8 mouse cellular contexts compared by ENCODE assay signal in genomic region chr4:94603031-94603629, GRCm38 (mm10). TPM values are rescaled to one million over a fixed set of nuclear protein-coding genes. Genes with fewer than 3 reads are reported as not detected.
A peak's percentile ranks its signal among the peaks of the same experiment; 100 is the strongest.
DNase-seq lines count a peak whose midpoint lies in the region; ATAC-seq and TF ChIP-seq lines count a peak whose summit lies in the region.

Plaa (minus strand) TSS chr4:94603244.

- no peaks in the 10 kb centered on the region for H3K4me1 ChIP-seq in bone marrow, adult 2 months (ENCODE audit: control insufficient read depth, insufficient read depth, low read length)
- peaks cover 13% of the 10 kb centered on the region; the same call in 1 of the 2 replicates for H3K4me1 ChIP-seq in embryonic facial prominence, embryonic 15.5 days
- H3K4me1 ChIP-seq in kidney, embryonic 14.5 days (ENCODE audit: control insufficient read depth, insufficient read depth, low read length), result peaks cover 12% of the 10 kb centered on the region; the same call in 1 of the 2 replicates
- H3K4me1 ChIP-seq in limb, embryonic 15.5 days, result peaks cover 13% of the 10 kb centered on the region

- DNase-seq in 416B (ENCODE audit: low read depth), result peak; percentile 91
- DNase-seq in heart, adult 9 months (ENCODE audit: low spot score in 2 of 2), result peak; percentile 87 to 91
- peak; percentile 69 to 85 for DNase-seq in monocyte, adult 2 months (ENCODE audit: low read depth in 1 of 2, low spot score in 2 of 2)
- peak; percentile 87 to 89 for DNase-seq in spleen, postnatal 36 days (ENCODE audit: low spot score in 2 of 2)

- H3K27me3 ChIP-seq in embryonic facial prominence, embryonic 15.5 days, result no peaks in the 10 kb centered on the region
- no peaks in the 10 kb centered on the region for H3K27me3 ChIP-seq in kidney, embryonic 14.5 days (ENCODE audit: control insufficient read depth, insufficient read depth, low read length)
- no peaks in the 10 kb centered on the region for H3K27me3 ChIP-seq in limb, embryonic 15.5 days

- under 1% methylated on average over 61 of the region's 61 CpGs for WGBS in bone marrow, adult 2 months
- WGBS in embryonic facial prominence, embryonic 15.5 days, result under 1% methylated on average over 61 of the region's 61 CpGs
- under 1% methylated on average over 55 of the region's 61 CpGs for WGBS in kidney, embryonic 14.5 days
- WGBS in limb, embryonic 15.5 days, result under 1% methylated on average over 61 of the region's 61 CpGs

- peak within 1 kb of the TSS; percentile 82 for H3K9ac ChIP-seq in embryonic facial prominence, embryonic 15.5 days
- peak within 1 kb of the TSS; percentile 89 for H3K9ac ChIP-seq in kidney, embryonic 14.5 days (ENCODE audit: low read depth, low read length)
- peak within 1 kb of the TSS; percentile 71 for H3K9ac ChIP-seq in limb, embryonic 15.5 days

- peak within 1 kb of the TSS; percentile 93 for H3K4me3 ChIP-seq in bone marrow, adult 2 months (replicated peaks; ENCODE audit: control insufficient read depth, low read depth, low read length)
- peak within 1 kb of the TSS; percentile 84 for H3K4me3 ChIP-seq in embryonic facial prominence, embryonic 15.5 days (replicated peaks)
- peak within 1 kb of the TSS; percentile 83 for H3K4me3 ChIP-seq in kidney, embryonic 14.5 days (ENCODE audit: low read length)
- peak within 1 kb of the TSS; percentile 68 for H3K4me3 ChIP-seq in limb, embryonic 15.5 days

- peak; percentile 43; the same call in 1 of the 2 replicates for TF ChIP-seq POLR2A in bone marrow, adult 2 months (IDR thresholded peaks at IDR 0.05; ENCODE audit: borderline replicate concordance, control insufficient read depth, low read depth, low read length)

- H3K36me3 ChIP-seq in embryonic facial prominence, embryonic 15.5 days, result no peaks in the 10 kb centered on the region
- no peaks in the 10 kb centered on the region for H3K36me3 ChIP-seq in kidney, embryonic 14.5 days (ENCODE audit: control insufficient read depth, insufficient read depth, low read length)
- no peaks in the 10 kb centered on the region for H3K36me3 ChIP-seq in limb, embryonic 15.5 days

- H3K9me3 ChIP-seq in embryonic facial prominence, embryonic 15.5 days (replicated peaks), result no peaks in the 10 kb centered on the region
- H3K9me3 ChIP-seq in kidney, embryonic 14.5 days (ENCODE audit: control insufficient read depth, low read length), result no peaks in the 10 kb centered on the region
- no peaks in the 10 kb centered on the region for H3K9me3 ChIP-seq in limb, embryonic 15.5 days

- H3K27ac ChIP-seq in bone marrow, adult 2 months (ENCODE audit: control insufficient read depth, insufficient read depth, low read depth, low read length, poor library complexity), result peak within 1 kb of the TSS; percentile 84
- H3K27ac ChIP-seq in embryonic facial prominence, embryonic 15.5 days (replicated peaks), result peak within 1 kb of the TSS; percentile 93
- H3K27ac ChIP-seq in kidney, embryonic 14.5 days (ENCODE audit: low read depth, low read length), result peak within 1 kb of the TSS; percentile 85
- peak within 1 kb of the TSS; percentile 92 for H3K27ac ChIP-seq in limb, embryonic 15.5 days

- ATAC-seq in embryonic facial prominence, embryonic 15.5 days (ENCODE audit: insufficient number of reproducible peaks, low FRiP score, low TSS enrichment, low read depth), result peak; percentile 98
- peak; percentile 99 for ATAC-seq in kidney, embryonic 14.5 days (ENCODE audit: low FRiP score, low TSS enrichment)
- peak; percentile 98 for ATAC-seq in limb, embryonic 15.5 days (ENCODE audit: insufficient number of reproducible peaks, low FRiP score, low TSS enrichment, low read depth)

- TF ChIP-seq CTCF in bone marrow, adult 2 months (IDR thresholded peaks at IDR 0.05; ENCODE audit: control insufficient read depth, insufficient read depth, low read length), result no peak

- H3K4me2 ChIP-seq in embryonic facial prominence, embryonic 15.5 days (replicated peaks), result peak within 1 kb of the TSS; percentile 75
- H3K4me2 ChIP-seq in kidney, embryonic 14.5 days (replicated peaks; ENCODE audit: low read depth, low read length), result peak within 1 kb of the TSS; percentile 85
- peak within 1 kb of the TSS; percentile 74 for H3K4me2 ChIP-seq in limb, embryonic 15.5 days

RNA-seq across cellular contexts. Expression of gene Plaa, which starts in this region (rescaled TPM):
- polyA plus RNA-seq in bone marrow, adult 2 months (2011; ENCODE audit: insufficient read depth, insufficient read length, low replicate concordance, missing spikeins), result 23.6 and 29.6 TPM in 2 replicates
- 55.0 and 59.5 TPM in 2 replicates for polyA plus RNA-seq in embryonic facial prominence, embryonic 15.5 days (2015; fragmentation: Nextera tagmentation; extraction: Ambion mirVana)
- 57.4 and 83.2 TPM in 2 replicates for polyA plus RNA-seq in kidney, embryonic 14.5 days (2014; fragmentation: Nextera tagmentation; extraction: Ambion mirVana)
- polyA plus RNA-seq in limb, embryonic 15.5 days (2015; fragmentation: Nextera tagmentation; extraction: Ambion mirVana), result 55.8 and 57.3 TPM in 2 replicates

Comparison
In these comparisons a context has a peak if more than half of its experiments do, and no peak if none do; other contexts are left out.
1. Peak in every context shown above with its lines: DNase-seq, ATAC-seq, H3K4me3 ChIP-seq and H3K27ac ChIP-seq.